Mouse (Mus musculus) urinary bladder, postnatal 0 days (tissue): Measurements from ENCODE around the gene Plod2. TPM values are rescaled to one million over a fixed set of nuclear protein-coding genes. Genes with fewer than 3 reads are reported as not detected.

Experiments
- polyA plus RNA-seq: library from polyadenylated mRNA; unstranded; fragments of >200 nt; fragmentation: Nextera tagmentation; extraction: Ambion mirVana; gene quantifications from 2 replicates; pipeline ENCODE4 v1.2.1, GENCODE M21; 2015

Plod2 gene
- 29.0 and 47.1 TPM in 2 replicates for polyA plus RNA-seq

DNA sequence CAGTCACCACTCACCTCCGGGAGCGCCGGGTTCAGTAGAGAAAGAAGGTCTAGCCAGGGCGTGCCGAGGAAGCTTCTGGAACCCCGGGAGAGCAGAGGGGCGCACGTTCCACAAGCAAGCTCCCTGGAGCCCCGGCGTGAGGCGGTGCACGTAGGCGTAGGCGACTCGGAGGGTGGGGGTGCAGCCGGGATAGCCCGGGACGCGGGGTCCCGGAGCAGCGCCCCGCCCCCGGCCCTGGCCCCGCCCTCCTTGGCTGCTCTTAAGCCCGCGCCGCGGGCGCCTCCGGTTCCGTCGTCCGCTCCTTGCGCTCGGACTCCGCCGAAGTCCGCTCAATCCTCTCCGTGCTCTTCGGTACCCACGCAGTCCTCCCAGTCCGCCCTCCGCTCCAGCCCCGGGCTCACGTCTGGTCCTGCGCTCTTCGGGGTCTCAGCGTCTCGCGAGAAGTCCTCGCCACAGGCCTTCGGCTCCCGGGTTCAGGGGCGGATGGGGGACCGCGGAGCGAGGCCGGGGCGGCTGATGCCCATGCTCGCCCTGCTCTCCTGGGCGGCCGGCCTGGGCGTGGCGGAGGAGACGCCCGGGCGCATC lies at the start of gene Plod2:
Gene Plod2 (plus strand): TSS at position 247 of the 585 bp plus-strand sequence.

Other genes with a start within 250 kb of the Plod2 start
- not detected in 2 replicates for gene 1700057G04Rik, start 232.8 kb upstream of the Plod2 start, polyA plus RNA-seq
- gene Plscr4, start 84.8 kb upstream of the Plod2 start, polyA plus RNA-seq = 9.6 and 10.4 TPM in 2 replicates